Mouse (Mus musculus) forebrain, embryonic 11.5 days (tissue): ENCODE data around the gene Tssk1. TPM values are rescaled to one million over a fixed set of nuclear protein-coding genes. Genes with fewer than 3 reads are reported as not detected.

ENCODE experiments used
- ATAC-seq: fragments of 200-750 bp; cut with Nextera tagmentation; replicated peaks from 2 replicates; pipeline ENCODE4 v1.8.0; 2017; ENCODE audit warnings: moderate TSS enrichment; ENCODE audit not compliant: low FRiP score
- DNase-seq: peaks from one replicate; pipeline ENCODE4 v3.0.0-alpha.2; 2017; ENCODE audit warnings: low spot score
- H3K27ac ChIP-seq: fragments of 300-500 bp; sonication (generic); 2 replicates; pipeline ENCODE4 v1.5.1; 2014; ENCODE audit warnings: low read depth, low read length
- H3K27me3 ChIP-seq: fragments of 300-500 bp; sonication (generic); 2 replicates; pipeline ENCODE4 v1.6.1; 2014; ENCODE audit warnings: mild to moderate bottlenecking, low read length, mixed read lengths; ENCODE audit not compliant: control insufficient read depth, insufficient read depth
- H3K36me3 ChIP-seq: fragments of 300-500 bp; sonication (generic); 2 replicates; pipeline ENCODE4 v1.6.1; 2014; ENCODE audit warnings: mild to moderate bottlenecking, low read length, moderate library complexity, mixed read lengths; ENCODE audit not compliant: control insufficient read depth, insufficient read depth
- H3K4me1 ChIP-seq: fragments of 300-500 bp; sonication (generic); replicated peaks from 2 replicates; pipeline ENCODE4 v1.6.1; 2014; ENCODE audit warnings: low read length, mixed read lengths; ENCODE audit not compliant: control insufficient read depth, insufficient read depth
- H3K4me2 ChIP-seq: fragments of 300-500 bp; sonication (generic); 2 replicates; pipeline ENCODE4 v1.6.1; 2014; ENCODE audit warnings: low read depth, mild to moderate bottlenecking, low read length, moderate library complexity, mixed read lengths; ENCODE audit not compliant: severe bottlenecking
- H3K4me3 ChIP-seq: fragments of 300-500 bp; sonication (generic); 2 replicates; pipeline ENCODE4 v1.5.1; 2014; ENCODE audit warnings: low read depth, low read length
- H3K9ac ChIP-seq: fragments of 300-500 bp; sonication (generic); 2 replicates; pipeline ENCODE4 v1.6.1; 2014; ENCODE audit warnings: low read length
- H3K9me3 ChIP-seq: fragments of 300-500 bp; sonication (generic); 2 replicates; pipeline ENCODE4 v1.6.1; 2016; ENCODE audit warnings: low read length, mixed read lengths; ENCODE audit not compliant: control insufficient read depth
- WGBS: fragments of 180-500 bp; shearing (Covaris S2); extraction: QIAGEN DNeasy Blood & Tissue Kit; methylation state at CpG from one replicate; pipeline ENCODE4 v1.1.7; 2014; 5-methylcytosine and 5-hydroxymethylcytosine counted together
- polyA plus RNA-seq: library from polyadenylated mRNA; unstranded; fragments of >200 nt; fragmentation: Nextera tagmentation; extraction: Ambion mirVana; gene quantifications from 2 replicates; pipeline ENCODE4 v1.2.1, GENCODE M21; 2014

Tssk1 gene
- polyA plus RNA-seq = not detected in 2 replicates

DNA sequence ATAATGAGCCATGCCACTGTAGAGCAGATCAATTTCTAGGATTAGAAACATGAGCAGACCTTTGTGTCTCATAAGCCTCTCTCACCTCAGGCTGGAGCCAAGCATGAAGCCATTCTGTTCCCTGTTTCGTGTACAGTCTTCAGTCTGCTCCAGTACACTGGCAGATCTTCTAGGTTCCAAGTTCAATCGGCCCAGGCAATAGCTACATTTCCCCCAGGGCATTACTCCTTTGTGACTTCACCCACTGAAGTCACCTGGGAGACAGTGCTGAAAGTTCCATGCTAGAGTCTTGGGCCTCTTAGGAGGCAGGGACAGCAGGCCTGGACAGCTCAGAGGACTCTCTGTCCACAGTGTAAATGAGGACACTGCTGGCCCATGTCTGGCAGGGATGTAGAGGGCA, at the start of gene Tssk1:
Tssk1 (plus strand) TSS at position 301 of the 400 bp plus-strand sequence.
- no peak within 1 kb of the TSS for H3K4me3 ChIP-seq
- H3K9me3 ChIP-seq = no peaks in the 10 kb centered on the region
- no peak within 1 kb of the TSS for H3K9ac ChIP-seq
- no peaks in the 10 kb centered on the region for H3K36me3 ChIP-seq
- ATAC-seq (no peak), DNase-seq (no peak)
- no peak within 1 kb of the TSS for H3K27ac ChIP-seq
- WGBS = 84% methylated on average over 2 of the region's 2 CpGs
- H3K27me3 ChIP-seq = no peaks in the 10 kb centered on the region
- H3K4me2 ChIP-seq = no peak within 1 kb of the TSS
- peaks cover 6% of the 10 kb centered on the region; the same call in 1 of the 2 replicates for H3K4me1 ChIP-seq

DNA sequence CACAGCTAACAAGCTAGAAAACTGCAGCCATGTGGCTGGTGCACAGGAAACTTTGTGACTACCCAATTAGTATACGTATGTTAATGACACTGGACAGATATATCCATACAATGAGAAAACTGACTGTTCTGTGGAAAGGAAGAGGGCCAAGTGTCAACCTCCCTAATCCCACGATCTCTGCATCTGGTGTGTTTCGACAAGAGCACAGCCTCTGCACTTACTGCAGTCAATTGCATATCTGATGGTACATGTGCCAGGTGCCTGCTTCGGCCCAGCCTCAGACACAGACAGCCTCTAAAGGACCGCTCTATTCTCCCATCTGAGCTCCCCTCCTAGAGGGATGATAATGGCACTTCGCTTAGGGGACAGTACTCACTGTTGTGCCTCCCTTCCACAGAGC, 45.6 kb upstream of the Tssk1 start:
- Histone ChIP-seq H3K9me3 (no peaks in the 10 kb centered on the region), H3K27me3 (no peaks in the 10 kb centered on the region), H3K4me3 (no peak overlapping the region), H3K4me1 (no peaks in the 10 kb centered on the region), H3K4me2 (no peak overlapping the region), H3K27ac (no peak overlapping the region), H3K9ac (no peak overlapping the region), H3K36me3 (peaks cover 22% of the 10 kb centered on the region; the same call in 1 of the 2 replicates)
- ATAC-seq (no peak), DNase-seq (no peak)
- WGBS = 96% methylated on average over 6 of the region's 6 CpGs

GRCm38 (mm10) chr16:17848928-17849327, 45.1 kb upstream of the Tssk1 start:
- H3K36me3 ChIP-seq = peaks cover 17% of the 10 kb centered on the region; the same call in 1 of the 2 replicates
- H3K27me3 ChIP-seq = no peaks in the 10 kb centered on the region
- 34% methylated on average over 1 of the region's 1 CpGs for WGBS
- H3K27ac ChIP-seq = no peak overlapping the region
- H3K9me3 ChIP-seq = no peaks in the 10 kb centered on the region
- no peak overlapping the region for H3K4me2 ChIP-seq
- H3K4me1 ChIP-seq = no peaks in the 10 kb centered on the region
- H3K4me3 ChIP-seq = no peak overlapping the region
- no peak overlapping the region for H3K9ac ChIP-seq
- no peak for ATAC-seq
- DNase-seq = no peak

DNA sequence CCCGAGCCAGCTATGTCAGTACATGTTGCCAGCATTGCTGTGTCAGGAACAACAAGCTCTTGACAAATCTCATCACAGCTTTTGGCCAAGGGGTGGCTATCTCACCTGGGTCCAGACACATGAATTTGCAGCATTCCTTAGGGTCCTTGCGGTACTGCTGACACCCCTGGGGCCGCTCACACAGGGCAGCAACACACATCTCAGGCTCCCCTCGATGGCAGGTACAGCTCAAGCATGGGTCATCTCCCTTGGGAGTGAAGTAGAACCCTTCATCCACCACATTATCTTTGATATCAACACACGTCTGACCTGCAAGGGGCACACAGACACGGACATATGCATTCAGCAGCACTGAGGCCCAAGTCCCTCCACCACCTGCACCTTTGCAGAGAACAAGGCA, 44.5 kb upstream of the Tssk1 start:
- Histone ChIP-seq H3K4me1 (no peaks in the 10 kb centered on the region), H3K27ac (no peak overlapping the region), H3K27me3 (no peaks in the 10 kb centered on the region), H3K9me3 (no peaks in the 10 kb centered on the region), H3K36me3 (peaks cover 15% of the 10 kb centered on the region; the same call in 1 of the 2 replicates), H3K4me3 (no peak overlapping the region), H3K4me2 (no peak overlapping the region), H3K9ac (no peak overlapping the region)
- no peak for DNase-seq
- no peak for ATAC-seq
- WGBS = 83% methylated on average over 6 of the region's 6 CpGs

DNA sequence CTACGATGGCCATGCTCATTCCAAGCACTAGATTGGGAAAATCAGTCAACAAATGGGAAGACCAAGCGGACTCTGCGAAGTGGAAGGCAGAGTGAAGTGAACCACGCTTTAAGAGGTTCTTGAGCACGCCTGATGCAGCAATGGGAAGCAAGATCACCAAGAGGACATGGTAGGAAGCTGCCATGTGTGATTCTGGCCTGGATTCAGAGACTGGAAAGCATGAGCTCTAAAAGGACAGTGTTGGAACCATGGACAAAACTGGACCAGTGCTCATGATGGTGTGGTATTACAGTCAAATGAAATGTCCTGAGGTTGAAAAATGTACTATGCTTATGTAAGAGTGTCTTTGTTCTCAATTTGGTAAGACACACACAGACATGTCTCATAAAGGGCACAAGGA, 42.7 kb upstream of the Tssk1 start:
- H3K27ac ChIP-seq = no peak overlapping the region
- H3K9me3 ChIP-seq = no peaks in the 10 kb centered on the region
- H3K4me3 ChIP-seq = no peak overlapping the region
- no peaks in the 10 kb centered on the region for H3K27me3 ChIP-seq
- H3K4me2 ChIP-seq = no peak overlapping the region
- no peak overlapping the region for H3K9ac ChIP-seq
- 93% methylated on average over 5 of the region's 5 CpGs for WGBS
- no peaks in the 10 kb centered on the region for H3K4me1 ChIP-seq
- peaks cover 11% of the 10 kb centered on the region for H3K36me3 ChIP-seq
- ATAC-seq (no peak), DNase-seq (no peak)

DNA sequence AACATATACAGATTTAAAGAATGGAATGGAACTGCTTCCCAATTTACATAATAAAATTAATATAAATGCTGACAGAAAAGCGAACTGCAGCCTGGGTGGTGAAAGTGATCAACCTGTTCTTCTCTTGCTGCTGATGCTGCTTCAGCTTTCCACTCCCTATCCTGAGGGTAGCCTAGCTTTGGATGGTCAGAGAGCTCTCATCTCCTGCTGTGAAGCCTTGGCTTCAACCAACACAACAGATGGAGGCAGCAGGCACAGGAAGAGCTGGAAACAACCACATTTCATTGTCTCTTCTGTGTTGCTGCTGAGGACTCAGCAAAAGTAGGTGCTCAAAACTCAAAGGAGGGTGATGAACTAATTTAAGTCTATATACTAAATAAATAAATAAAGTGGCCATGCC, 42.2 kb upstream of the Tssk1 start:
- no peak for ATAC-seq
- Histone ChIP-seq H3K9ac (no peak overlapping the region), H3K4me2 (no peak overlapping the region), H3K9me3 (no peaks in the 10 kb centered on the region), H3K4me1 (no peaks in the 10 kb centered on the region), H3K27me3 (no peaks in the 10 kb centered on the region), H3K4me3 (no peak overlapping the region), H3K36me3 (peaks cover 15% of the 10 kb centered on the region), H3K27ac (no peak overlapping the region)
- WGBS = 100% methylated on average over 1 of the region's 1 CpGs
- DNase-seq = no peak

- DNase-seq (no peak), ATAC-seq (no peak)
- Histone ChIP-seq H3K4me3 (no peak overlapping the region), H3K4me2 (no peak overlapping the region), H3K27ac (no peak overlapping the region), H3K4me1 (no peaks in the 10 kb centered on the region), H3K27me3 (no peaks in the 10 kb centered on the region), H3K36me3 (peaks cover 19% of the 10 kb centered on the region), H3K9ac (no peak overlapping the region), H3K9me3 (no peaks in the 10 kb centered on the region)
- WGBS = 93% methylated on average over 2 of the region's 2 CpGs
These were observed 40.8 kb upstream of the Tssk1 start for GRCm38 (mm10) chr16:17853263-17853662.

DNA sequence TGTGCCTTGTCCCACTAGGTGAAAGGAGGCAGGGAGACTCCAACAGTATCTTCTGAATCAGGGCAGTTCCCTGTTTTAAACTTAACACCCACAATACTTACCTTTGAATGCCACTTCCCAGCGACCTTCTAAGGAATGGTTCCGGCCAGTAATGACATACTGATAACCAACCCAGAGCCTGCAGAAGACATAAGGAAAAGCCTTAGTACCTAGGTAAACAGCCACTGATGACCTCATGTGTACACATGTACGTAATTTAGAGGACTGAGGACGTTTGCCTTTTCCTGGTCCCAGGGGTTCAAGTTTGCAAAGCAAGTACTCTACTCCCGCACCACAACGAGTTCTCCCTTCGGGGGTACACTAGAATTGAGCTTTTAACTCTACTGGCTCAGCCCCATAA, 36.9 kb upstream of the Tssk1 start:
- ATAC-seq (no peak), DNase-seq (no peak)
- WGBS = 93% methylated on average over 7 of the region's 7 CpGs
- Histone ChIP-seq H3K4me1 (no peaks in the 10 kb centered on the region), H3K27me3 (no peaks in the 10 kb centered on the region), H3K9ac (no peak overlapping the region), H3K4me3 (no peak overlapping the region), H3K4me2 (no peak overlapping the region), H3K36me3 (peaks cover 23% of the 10 kb centered on the region), H3K27ac (no peak overlapping the region), H3K9me3 (no peaks in the 10 kb centered on the region)

- Histone ChIP-seq H3K4me3 (no peak overlapping the region), H3K4me1 (no peaks in the 10 kb centered on the region), H3K9ac (no peak overlapping the region), H3K36me3 (peaks cover 20% of the 10 kb centered on the region), H3K27ac (no peak overlapping the region), H3K4me2 (no peak overlapping the region), H3K9me3 (no peaks in the 10 kb centered on the region), H3K27me3 (no peaks in the 10 kb centered on the region)
- DNase-seq (peak; percentile 55), ATAC-seq (no peak)
These were observed 35.4 kb upstream of the Tssk1 start for GRCm38 (mm10) chr16:17858592-17858991.
